Mouse (Mus musculus): ENCODE measurements around the gene Ubqln4. TPM values are rescaled to one million over a fixed set of nuclear protein-coding genes. Genes with fewer than 3 reads are reported as not detected.

Gene Ubqln4
- 11.9 TPM for polyA plus RNA-seq (2014; fragmentation: Illumina TruSeq; extraction: RNeasy Lipid Tissue Mini Kit (QIAGEN cat#74804); ENCODE audit: low read depth, low replicate concordance)

GRCm38 (mm10) chr3:88553525-88553879 is at the start of gene Ubqln4:
TSS of gene Ubqln4 (plus strand) at chr3:88553758.

GRCm38 (mm10) chr3:88509692-88510420 is 43.7 kb upstream of the Ubqln4 start, which contains the start of gene Lmna:
TSS of gene Lmna (minus strand) at chr3:88509956.

GRCm38 (mm10) chr3:88532299-88532674 is 21.3 kb upstream of the Ubqln4 start, which contains the start of gene Mex3a:
TSS of gene Mex3a (plus strand) at chr3:88532395.

GRCm38 (mm10) chr3:88548180-88548917 is 5.2 kb upstream of the Ubqln4 start, which contains the start of gene Rab25:
TSS of gene Rab25 (minus strand) at chr3:88548300.

DNA sequence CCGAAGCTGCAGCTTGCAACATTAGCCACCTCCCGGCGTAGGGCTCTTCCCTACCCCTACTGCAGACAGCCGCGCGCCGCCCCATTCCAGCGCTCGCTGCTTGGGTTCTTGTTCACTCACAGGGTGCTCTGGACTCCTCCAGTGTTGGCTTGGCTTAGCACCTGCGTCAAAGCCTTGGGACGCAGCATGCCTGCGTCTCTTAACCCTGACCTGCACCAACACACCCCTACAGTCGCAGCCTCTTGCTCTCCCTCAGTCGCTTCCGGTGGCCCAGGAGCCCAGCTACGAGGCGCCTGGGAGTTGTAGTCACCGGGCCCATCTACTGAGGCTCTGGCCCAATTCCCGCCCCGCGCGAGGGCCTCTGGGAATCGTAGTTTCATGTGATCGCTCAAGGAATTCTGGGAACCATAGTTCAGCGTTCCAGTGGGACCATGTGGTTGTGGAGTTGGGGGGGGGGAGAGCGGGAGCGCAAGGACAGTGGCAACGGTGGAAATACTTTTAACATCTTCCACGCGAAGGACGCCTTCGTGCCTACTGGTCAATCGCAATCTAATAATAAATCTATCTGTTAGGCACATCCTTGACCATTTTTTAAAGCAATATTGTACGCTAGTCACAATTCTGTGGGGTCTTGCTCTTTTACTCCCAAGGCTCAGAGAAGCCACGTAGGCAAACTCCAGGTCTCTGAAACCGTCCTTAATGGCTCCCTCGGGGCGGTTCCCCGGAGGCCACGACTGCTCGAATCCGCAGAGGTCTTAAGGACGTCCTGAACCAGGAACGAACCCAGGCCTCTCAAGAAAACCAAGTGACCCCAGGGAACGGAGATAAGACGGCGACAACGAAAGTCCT is 658 bp upstream of the Ubqln4 start, which contains the start of gene Lamtor2:
Gene Lamtor2 (minus strand): TSS at position 399 of the 849 bp plus-strand sequence.

DNA sequence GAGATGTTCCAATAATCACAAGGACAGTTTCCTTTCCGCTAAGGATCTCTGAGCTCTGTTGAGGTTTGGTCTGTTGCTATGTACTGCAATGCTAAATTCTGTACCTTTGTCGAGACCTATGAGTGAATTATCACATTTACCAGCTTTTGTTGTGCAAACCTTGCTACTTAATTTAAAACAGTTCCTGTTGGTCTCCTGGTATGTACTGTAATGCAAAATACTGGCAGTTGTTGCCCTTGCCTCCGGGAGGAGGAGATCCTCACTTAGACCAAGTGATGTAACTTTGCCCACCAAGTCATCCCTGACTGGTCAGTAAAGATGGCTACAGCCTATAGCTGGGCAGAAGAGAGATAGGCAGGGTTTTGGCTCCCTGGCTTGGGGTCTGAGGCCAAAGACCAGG is 22.0 kb downstream of the Ubqln4 start, which contains the start of gene Ssr2:
Gene Ssr2 (plus strand): TSS at position 337 of the 400 bp plus-strand sequence.

GRCm38 (mm10) chr3:88605666-88606065 is 52.1 kb downstream of the Ubqln4 start, which contains the start of gene Arhgef2:
TSS of gene Arhgef2 (plus strand) at chr3:88605966.

Other genes with a start within 250 kb of the Ubqln4 start
- gene Glmp, start 228.7 kb upstream of the Ubqln4 start, polyA plus RNA-seq (2014; fragmentation: Illumina TruSeq; extraction: RNeasy Lipid Tissue Mini Kit (QIAGEN cat#74804); ENCODE audit: low read depth, low replicate concordance), result 0.70 TPM
- gene Tmem79, start 217.6 kb upstream of the Ubqln4 start, polyA plus RNA-seq (2014; fragmentation: Illumina TruSeq; extraction: RNeasy Lipid Tissue Mini Kit (QIAGEN cat#74804); ENCODE audit: low read depth, low replicate concordance), result 0.62 TPM
- 87.4 TPM for gene Smg5, start 217.5 kb upstream of the Ubqln4 start, polyA plus RNA-seq (2014; fragmentation: Illumina TruSeq; extraction: RNeasy Lipid Tissue Mini Kit (QIAGEN cat#74804); ENCODE audit: low read depth, low replicate concordance)
- gene Paqr6, start 189.2 kb upstream of the Ubqln4 start, polyA plus RNA-seq (2014; fragmentation: Illumina TruSeq; extraction: RNeasy Lipid Tissue Mini Kit (QIAGEN cat#74804); ENCODE audit: low read depth, low replicate concordance), result 0.83 TPM
- not detected for gene Bglap3, start 181.0 kb upstream of the Ubqln4 start, polyA plus RNA-seq (2014; fragmentation: Illumina TruSeq; extraction: RNeasy Lipid Tissue Mini Kit (QIAGEN cat#74804); ENCODE audit: low read depth, low replicate concordance)
- not detected for gene Bglap2, start 175.1 kb upstream of the Ubqln4 start, polyA plus RNA-seq (2014; fragmentation: Illumina TruSeq; extraction: RNeasy Lipid Tissue Mini Kit (QIAGEN cat#74804); ENCODE audit: low read depth, low replicate concordance)
- not detected for gene Bglap, start 169.3 kb upstream of the Ubqln4 start, polyA plus RNA-seq (2014; fragmentation: Illumina TruSeq; extraction: RNeasy Lipid Tissue Mini Kit (QIAGEN cat#74804); ENCODE audit: low read depth, low replicate concordance)
- 3.5 TPM for gene Pmf1, start 143.4 kb upstream of the Ubqln4 start, polyA plus RNA-seq (2014; fragmentation: Illumina TruSeq; extraction: RNeasy Lipid Tissue Mini Kit (QIAGEN cat#74804); ENCODE audit: low read depth, low replicate concordance)
- 5.8 TPM for gene Slc25a44, start 128.6 kb upstream of the Ubqln4 start, polyA plus RNA-seq (2014; fragmentation: Illumina TruSeq; extraction: RNeasy Lipid Tissue Mini Kit (QIAGEN cat#74804); ENCODE audit: low read depth, low replicate concordance)
- gene Sema4a, start 92.6 kb upstream of the Ubqln4 start, polyA plus RNA-seq (2014; fragmentation: Illumina TruSeq; extraction: RNeasy Lipid Tissue Mini Kit (QIAGEN cat#74804); ENCODE audit: low read depth, low replicate concordance), result 17.0 TPM
- 0.32 TPM for gene Lmna, start 43.8 kb upstream of the Ubqln4 start, polyA plus RNA-seq (2014; fragmentation: Illumina TruSeq; extraction: RNeasy Lipid Tissue Mini Kit (QIAGEN cat#74804); ENCODE audit: low read depth, low replicate concordance)
- 1.4 TPM for gene Mex3a, start 21.4 kb upstream of the Ubqln4 start, polyA plus RNA-seq (2014; fragmentation: Illumina TruSeq; extraction: RNeasy Lipid Tissue Mini Kit (QIAGEN cat#74804); ENCODE audit: low read depth, low replicate concordance)
- not detected for gene Rab25, start 5.5 kb upstream of the Ubqln4 start, polyA plus RNA-seq (2014; fragmentation: Illumina TruSeq; extraction: RNeasy Lipid Tissue Mini Kit (QIAGEN cat#74804); ENCODE audit: low read depth, low replicate concordance)
- 2.0 TPM for gene Lamtor2, start 684 bp upstream of the Ubqln4 start, polyA plus RNA-seq (2014; fragmentation: Illumina TruSeq; extraction: RNeasy Lipid Tissue Mini Kit (QIAGEN cat#74804); ENCODE audit: low read depth, low replicate concordance)
- 32.1 TPM for gene Ssr2, start 22.1 kb downstream of the Ubqln4 start, polyA plus RNA-seq (2014; fragmentation: Illumina TruSeq; extraction: RNeasy Lipid Tissue Mini Kit (QIAGEN cat#74804); ENCODE audit: low read depth, low replicate concordance)
- 31.6 TPM for gene Arhgef2, start 52.2 kb downstream of the Ubqln4 start, polyA plus RNA-seq (2014; fragmentation: Illumina TruSeq; extraction: RNeasy Lipid Tissue Mini Kit (QIAGEN cat#74804); ENCODE audit: low read depth, low replicate concordance)
- not detected for gene Rxfp4, start 99.4 kb downstream of the Ubqln4 start, polyA plus RNA-seq (2014; fragmentation: Illumina TruSeq; extraction: RNeasy Lipid Tissue Mini Kit (QIAGEN cat#74804); ENCODE audit: low read depth, low replicate concordance)
- 35.1 TPM for gene Khdc4, start 132.0 kb downstream of the Ubqln4 start, polyA plus RNA-seq (2014; fragmentation: Illumina TruSeq; extraction: RNeasy Lipid Tissue Mini Kit (QIAGEN cat#74804); ENCODE audit: low read depth, low replicate concordance)
- 10.2 TPM for gene Rit1, start 163.1 kb downstream of the Ubqln4 start, polyA plus RNA-seq (2014; fragmentation: Illumina TruSeq; extraction: RNeasy Lipid Tissue Mini Kit (QIAGEN cat#74804); ENCODE audit: low read depth, low replicate concordance)
- gene Syt11, start 221.4 kb downstream of the Ubqln4 start, polyA plus RNA-seq (2014; fragmentation: Illumina TruSeq; extraction: RNeasy Lipid Tissue Mini Kit (QIAGEN cat#74804); ENCODE audit: low read depth, low replicate concordance), result 106 TPM

Measured in testis, adult 10 weeks (tissue).